Mouse (Mus musculus): Measurements from ENCODE around the gene Lhfp.

Lhfp gene

GRCm38 (mm10) chr3:53310615-53311014 lies 269.3 kb downstream of the Lhfp start:
- no peak for DNase-seq (ENCODE audit: low read depth, low spot score)

All from R1 (cell line).